In genomic region chr5:112991245-112991644, GRCm38 (mm10) we compare ENCODE assay signal across 27 mouse cellular contexts. TPM values are rescaled to one million over a fixed set of nuclear protein-coding genes. Genes with fewer than 3 reads are reported as not detected.
DNase-seq lines count a peak whose midpoint lies in the region; ATAC-seq lines count a peak whose summit lies in the region.
"Had no signal": no experiment of that assay in that cellular context is flagged by ENCODE, and none has a peak within 500 bp of the region (broad histone marks: within the 10 kb centered on the region; RNA-seq: fewer than 3 reads in every experiment).

No protein-coding gene starts in this region.

- WGBS in embryonic facial prominence, embryonic 14.5 days: 69% methylated on average over 9 of the region's 9 CpGs
- 85% methylated on average over 9 of the region's 9 CpGs for WGBS in embryonic facial prominence, embryonic 10.5 days
- 59% methylated on average over 9 of the region's 9 CpGs for WGBS in neural tube, embryonic 13.5 days
- WGBS in neural tube, embryonic 15.5 days: 50% methylated on average over 9 of the region's 9 CpGs
- 89% methylated on average over 9 of the region's 9 CpGs for WGBS in midbrain, embryonic 10.5 days

- H3K9ac ChIP-seq in embryonic facial prominence, embryonic 14.5 days (ENCODE audit: low read depth, low read length): no peak overlapping the region
- no peak overlapping the region for H3K9ac ChIP-seq in neural tube, embryonic 13.5 days
- H3K9ac ChIP-seq in neural tube, embryonic 15.5 days (replicated peaks): no peak overlapping the region
- H3K9ac ChIP-seq: embryonic facial prominence, embryonic 15.5 days; forebrain, postnatal 0 days; heart, embryonic 13.5 days; hindbrain, embryonic 12.5 days; intestine, embryonic 15.5 days had no signal

- H3K4me3 ChIP-seq in embryonic facial prominence, embryonic 14.5 days (ENCODE audit: low read depth, low read length): no peak overlapping the region
- H3K4me3 ChIP-seq in embryonic facial prominence, embryonic 10.5 days: no peak overlapping the region
- H3K4me3 ChIP-seq in neural tube, embryonic 13.5 days: no peak overlapping the region
- no peak overlapping the region for H3K4me3 ChIP-seq in neural tube, embryonic 15.5 days (replicated peaks)
- H3K4me3 ChIP-seq in midbrain, embryonic 10.5 days: no peak overlapping the region
- H3K4me3 ChIP-seq: embryonic facial prominence, embryonic 15.5 days; heart, adult 2 months; heart, embryonic 10.5 days; heart, embryonic 13.5 days; hindbrain, embryonic 12.5 days; intestine, embryonic 15.5 days had no signal

- peak; percentile 31 for DNase-seq in embryonic facial prominence, embryonic 14.5 days (ENCODE audit: low spot score)
- DNase-seq in embryonic facial prominence, embryonic 10.5 days (ENCODE audit: low spot score): no peak
- DNase-seq in neural tube, embryonic 10.5 days (ENCODE audit: extremely low spot score, low spot score): no peak
- DNase-seq in midbrain, embryonic 10.5 days (ENCODE audit: low spot score): no peak
- DNase-seq: adrenal gland, adult 2 months; adrenal gland, postnatal 14 days; cerebellum, adult 11-12 months; cerebellum, adult 8-10 months; cerebellum, postnatal 10 days; cerebellum, postnatal 36 days; embryo, embryonic 11 days; forebrain, postnatal 0 days; gastrocnemius, postnatal 10 days; gastrocnemius, postnatal 36 days; heart, adult 2 months; heart, postnatal 14 days; heart, postnatal 4 days had no signal

- H3K27me3 ChIP-seq in embryonic facial prominence, embryonic 14.5 days (replicated peaks; ENCODE audit: control insufficient read depth, insufficient read depth, low read length): no peaks in the 10 kb centered on the region
- H3K27me3 ChIP-seq in embryonic facial prominence, embryonic 10.5 days (replicated peaks; ENCODE audit: low read depth, poor library complexity, severe bottlenecking): no peaks in the 10 kb centered on the region
- no peaks in the 10 kb centered on the region for H3K27me3 ChIP-seq in neural tube, embryonic 13.5 days
- H3K27me3 ChIP-seq in neural tube, embryonic 15.5 days (replicated peaks): no peaks in the 10 kb centered on the region
- no peaks in the 10 kb centered on the region for H3K27me3 ChIP-seq in midbrain, embryonic 10.5 days (ENCODE audit: low read depth, poor library complexity, severe bottlenecking)
- H3K27me3 ChIP-seq: embryonic facial prominence, embryonic 15.5 days; heart, embryonic 13.5 days; hindbrain, embryonic 12.5 days; intestine, embryonic 15.5 days; Patski had no signal

- peak; percentile 62 for ATAC-seq in embryonic facial prominence, embryonic 14.5 days (ENCODE audit: low read depth)
- no peak for ATAC-seq in neural tube, embryonic 13.5 days (ENCODE audit: low read depth)
- no peak for ATAC-seq in neural tube, embryonic 15.5 days (ENCODE audit: low FRiP score)
- ATAC-seq: forebrain, embryonic 14.5 days; forebrain, postnatal 0 days; hindbrain, embryonic 16.5 days; intestine, embryonic 15.5 days; Patski had no signal

- peaks cover 9% of the 10 kb centered on the region for H3K36me3 ChIP-seq in embryonic facial prominence, embryonic 14.5 days (ENCODE audit: control insufficient read depth, insufficient read depth, low read length)
- peaks cover 9% of the 10 kb centered on the region for H3K36me3 ChIP-seq in embryonic facial prominence, embryonic 10.5 days (replicated peaks)
- H3K36me3 ChIP-seq in neural tube, embryonic 13.5 days: 0 out of 2 replicates have a peak, but pooled peaks cover 4% of the 10 kb centered on the region
- peaks cover 10% of the 10 kb centered on the region; the same call in 1 of the 2 replicates for H3K36me3 ChIP-seq in neural tube, embryonic 15.5 days
- no peaks in the 10 kb centered on the region for H3K36me3 ChIP-seq in midbrain, embryonic 10.5 days
- H3K36me3 ChIP-seq: embryonic facial prominence, embryonic 15.5 days; hindbrain, embryonic 12.5 days; intestine, embryonic 15.5 days had no signal

- H3K27ac ChIP-seq in embryonic facial prominence, embryonic 14.5 days (replicated peaks; ENCODE audit: low read depth, low read length): no peak overlapping the region
- no peak overlapping the region for H3K27ac ChIP-seq in embryonic facial prominence, embryonic 10.5 days (replicated peaks)
- 0 out of 2 replicates have a peak overlapping the region, but pooled peaks have one; percentile 18 for H3K27ac ChIP-seq in neural tube, embryonic 13.5 days (replicated peaks)
- H3K27ac ChIP-seq in neural tube, embryonic 15.5 days (replicated peaks): 0 out of 2 replicates have a peak overlapping the region, but pooled peaks have one; percentile 33
- H3K27ac ChIP-seq in midbrain, embryonic 10.5 days (replicated peaks): no peak overlapping the region
- H3K27ac ChIP-seq: embryonic facial prominence, embryonic 15.5 days; heart, adult 2 months; heart, embryonic 10.5 days; heart, embryonic 13.5 days; hindbrain, embryonic 12.5 days; intestine, embryonic 15.5 days had no signal

- no peak overlapping the region for H3K4me2 ChIP-seq in embryonic facial prominence, embryonic 14.5 days (ENCODE audit: low read depth, low read length)
- no peak overlapping the region for H3K4me2 ChIP-seq in neural tube, embryonic 13.5 days
- no peak overlapping the region for H3K4me2 ChIP-seq in neural tube, embryonic 15.5 days
- H3K4me2 ChIP-seq: embryonic facial prominence, embryonic 15.5 days; heart, embryonic 13.5 days; hindbrain, embryonic 12.5 days; intestine, embryonic 15.5 days had no signal

- no peaks in the 10 kb centered on the region for H3K4me1 ChIP-seq in embryonic facial prominence, embryonic 14.5 days (ENCODE audit: control insufficient read depth, insufficient read depth, low read length)
- H3K4me1 ChIP-seq in embryonic facial prominence, embryonic 10.5 days: no peaks in the 10 kb centered on the region
- H3K4me1 ChIP-seq in neural tube, embryonic 13.5 days (replicated peaks): peaks cover 18% of the 10 kb centered on the region; the same call in 1 of the 2 replicates
- H3K4me1 ChIP-seq in neural tube, embryonic 15.5 days: peaks cover 21% of the 10 kb centered on the region; the same call in 1 of the 2 replicates
- no peaks in the 10 kb centered on the region for H3K4me1 ChIP-seq in midbrain, embryonic 10.5 days
- H3K4me1 ChIP-seq: embryonic facial prominence, embryonic 15.5 days; heart, embryonic 10.5 days; heart, embryonic 13.5 days; hindbrain, embryonic 12.5 days; intestine, embryonic 15.5 days had no signal

- H3K9me3 ChIP-seq in embryonic facial prominence, embryonic 14.5 days (ENCODE audit: control insufficient read depth, low read length): peaks cover 12% of the 10 kb centered on the region; the same call in 1 of the 2 replicates
- H3K9me3 ChIP-seq in embryonic facial prominence, embryonic 10.5 days: 0 out of 2 replicates have a peak, but pooled peaks cover 2% of the 10 kb centered on the region
- H3K9me3 ChIP-seq in neural tube, embryonic 13.5 days: no peaks in the 10 kb centered on the region
- no peaks in the 10 kb centered on the region for H3K9me3 ChIP-seq in neural tube, embryonic 15.5 days (replicated peaks)
- H3K9me3 ChIP-seq in midbrain, embryonic 10.5 days (replicated peaks): no peaks in the 10 kb centered on the region
- H3K9me3 ChIP-seq: embryonic facial prominence, embryonic 15.5 days; heart, embryonic 10.5 days; heart, embryonic 13.5 days; hindbrain, embryonic 12.5 days; intestine, embryonic 15.5 days had no signal

RNA-seq across cellular contexts. Expression of gene Grk3, which starts 24.3 kb away (rescaled TPM):
- polyA plus RNA-seq in embryonic facial prominence, embryonic 14.5 days (2014; fragmentation: Nextera tagmentation; extraction: Ambion mirVana): 6.6 and 8.6 TPM in 2 replicates
- 5.9 and 6.0 TPM in 2 replicates for polyA plus RNA-seq in embryonic facial prominence, embryonic 10.5 days (2016; fragmentation: Nextera tagmentation; extraction: Ambion mirVana)
- polyA plus RNA-seq in neural tube, embryonic 13.5 days (2015; fragmentation: Nextera tagmentation; extraction: Ambion mirVana): 11.4 and 12.0 TPM in 2 replicates
- 22.4 and 23.3 TPM in 2 replicates for polyA plus RNA-seq in neural tube, embryonic 15.5 days (2015; fragmentation: Nextera tagmentation; extraction: Ambion mirVana)
- 5.2 and 6.1 TPM in 2 replicates for polyA plus RNA-seq in midbrain, embryonic 10.5 days (2016; fragmentation: Nextera tagmentation; extraction: Ambion mirVana)
- polyA plus RNA-seq: Patski had no signal

Comparison
In these comparisons a context has a peak if more than half of its experiments do, and no peak if none do; other contexts are left out.
1. H3K27ac ChIP-seq: peak in neural tube, embryonic 13.5 days (single experiment) and neural tube, embryonic 15.5 days (single experiment); none in embryonic facial prominence, embryonic 14.5 days (single experiment), embryonic facial prominence, embryonic 10.5 days (single experiment) and midbrain, embryonic 10.5 days (single experiment).